Mouse (Mus musculus) bone marrow, adult 2 months (tissue): ENCODE data around the gene Atg4d.

Experiments used
- CTCF ChIP-seq: fragments of 200-500 bp; IDR thresholded peaks from 2 replicates; pipeline ENCODE4 v1.5.1; 2011; ENCODE audit warnings: low read length, control low read depth; ENCODE audit not compliant: control insufficient read depth, insufficient read depth
- POLR2A ChIP-seq: fragments of 200-500 bp; IDR thresholded peaks from 2 replicates; pipeline ENCODE4 v1.6.1; 2011; ENCODE audit warnings: low read depth, mild to moderate bottlenecking, control low read depth, low read length, borderline replicate concordance; ENCODE audit not compliant: control insufficient read depth

- TF ChIP-seq POLR2A (no peak), CTCF (no peak)
Measured at GRCm38 (mm10) chr9:21231551-21231950, 33.5 kb upstream of the Atg4d start.
